Mouse (Mus musculus) fat pad, adult 2 months (tissue): ENCODE results near the gene Cetn4.

Experiments
- DNase-seq: peaks from one replicate; pipeline ENCODE4 v3.0.0-alpha.2; 2011; ENCODE audit warnings: low read depth, low spot score; ENCODE audit errors: extremely low read depth

The Cetn4 gene

GRCm38 (mm10) chr3:37303392-37304139 lies 8.9 kb downstream of the Cetn4 start:
- no peak for DNase-seq

DNA sequence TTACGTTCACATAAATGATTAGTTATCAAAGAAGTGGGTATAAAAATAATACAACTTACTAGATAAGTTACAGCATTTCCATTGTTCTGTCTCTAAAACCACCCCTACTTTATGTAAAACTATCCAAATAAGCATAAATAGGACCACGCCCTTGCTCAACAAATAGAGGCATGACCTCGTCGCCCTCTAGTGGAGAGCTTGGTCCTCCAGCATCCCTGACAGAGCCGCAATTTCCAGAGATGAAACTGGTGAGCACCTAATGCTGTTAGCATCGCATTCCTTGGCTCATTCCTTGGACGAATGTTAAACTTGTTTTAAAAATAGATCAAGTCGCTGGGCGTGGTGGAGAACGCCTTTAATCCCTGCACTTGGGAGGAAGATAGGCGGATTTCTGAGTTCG lies 9.8 kb downstream of the Cetn4 start:
- no peak for DNase-seq

GRCm38 (mm10) chr3:37299470-37299869 lies 13.0 kb downstream of the Cetn4 start:
- no peak for DNase-seq

- DNase-seq, result no peak
Observed at GRCm38 (mm10) chr3:37292654-37293053, 19.9 kb downstream of the Cetn4 start.

- no peak for DNase-seq
Observed at GRCm38 (mm10) chr3:37291929-37292328, 20.6 kb downstream of the Cetn4 start.

DNA sequence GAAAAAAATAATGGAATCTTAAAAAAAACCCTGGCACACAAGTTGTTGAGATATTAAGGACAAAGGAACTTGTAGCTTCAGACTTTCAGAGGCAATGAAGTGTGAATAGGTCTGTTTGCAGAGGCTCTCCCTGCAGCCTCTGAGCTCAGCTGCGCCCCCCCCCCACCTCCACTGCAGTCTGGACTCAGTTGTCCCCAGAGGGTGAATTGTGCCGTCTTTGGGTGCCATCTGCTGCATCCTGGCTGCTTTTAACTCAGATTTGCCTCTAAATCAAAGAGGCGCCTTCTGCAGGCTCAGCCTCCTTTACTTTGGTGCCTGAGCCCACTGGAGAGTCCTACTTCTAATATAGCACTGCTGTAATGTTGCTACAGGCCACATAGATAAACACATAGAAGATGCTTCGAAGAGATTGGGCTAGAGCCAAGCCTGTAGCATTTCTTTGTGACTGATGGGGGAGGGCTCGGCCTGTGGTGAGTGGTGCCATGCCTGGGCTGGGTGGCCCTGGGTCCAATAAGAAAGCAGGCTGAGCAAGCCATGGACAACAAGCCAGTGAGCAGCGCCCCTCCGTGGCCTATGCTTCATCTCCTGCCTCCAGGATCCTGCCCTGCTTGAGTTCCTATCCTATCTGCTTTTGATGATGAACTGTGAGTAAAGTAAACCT lies 21.5 kb downstream of the Cetn4 start:
- DNase-seq, result no peak

GRCm38 (mm10) chr3:37289237-37289636 lies 23.3 kb downstream of the Cetn4 start:
- no peak for DNase-seq

- DNase-seq, result no peak
Observed at GRCm38 (mm10) chr3:37283234-37283633, 29.3 kb downstream of the Cetn4 start.

GRCm38 (mm10) chr3:37282299-37282922 lies 30.1 kb downstream of the Cetn4 start:
- DNase-seq, result no peak

DNA sequence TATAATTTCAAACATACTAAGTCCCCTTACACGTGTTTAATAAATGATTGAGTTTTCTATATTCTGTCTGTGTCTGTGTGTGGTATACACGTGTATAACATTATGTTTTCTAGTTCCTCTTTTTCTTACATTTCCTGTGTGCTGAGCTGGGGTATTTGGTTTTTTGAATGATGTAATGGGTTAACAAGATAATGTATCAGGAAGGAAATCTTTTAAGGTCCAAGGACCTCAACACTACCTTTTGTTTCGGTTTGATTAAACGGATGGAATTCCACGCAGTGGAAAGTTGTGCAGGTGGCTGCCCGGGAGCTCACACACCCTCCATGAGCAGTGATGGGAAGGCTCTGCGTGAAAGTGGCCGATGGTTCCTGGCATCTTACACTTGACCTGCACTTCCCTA lies 31.6 kb downstream of the Cetn4 start:
- no peak for DNase-seq

GRCm38 (mm10) chr3:37280221-37280620 lies 32.3 kb downstream of the Cetn4 start:
- no peak for DNase-seq

GRCm38 (mm10) chr3:37274661-37275060 lies 37.8 kb downstream of the Cetn4 start:
- no peak for DNase-seq

GRCm38 (mm10) chr3:37273092-37273491 lies 39.4 kb downstream of the Cetn4 start:
- no peak for DNase-seq

DNA sequence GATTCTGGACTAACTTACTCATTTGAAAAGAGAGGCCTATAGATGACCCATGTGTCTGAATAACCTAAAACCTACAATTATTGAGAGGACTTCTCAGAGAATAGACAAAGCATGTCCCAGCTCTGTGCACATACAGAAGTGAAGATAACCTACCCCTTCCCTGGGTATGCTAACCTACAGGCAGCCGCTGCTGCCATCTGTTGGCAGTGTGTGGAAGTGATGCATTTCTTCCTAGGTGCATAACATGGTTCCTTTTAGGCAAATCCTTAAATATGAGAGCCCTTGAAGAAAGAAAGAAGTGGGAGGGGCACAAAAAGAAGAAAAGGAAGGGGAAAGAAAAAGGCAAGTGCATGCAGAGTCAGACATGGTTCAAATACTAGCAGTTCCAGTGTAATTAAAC lies 41.3 kb downstream of the Cetn4 start:
- DNase-seq, result no peak

GRCm38 (mm10) chr3:37269926-37270325 lies 42.6 kb downstream of the Cetn4 start:
- DNase-seq, result no peak

- no peak for DNase-seq
Observed at GRCm38 (mm10) chr3:37268338-37268737, 44.2 kb downstream of the Cetn4 start.

DNA sequence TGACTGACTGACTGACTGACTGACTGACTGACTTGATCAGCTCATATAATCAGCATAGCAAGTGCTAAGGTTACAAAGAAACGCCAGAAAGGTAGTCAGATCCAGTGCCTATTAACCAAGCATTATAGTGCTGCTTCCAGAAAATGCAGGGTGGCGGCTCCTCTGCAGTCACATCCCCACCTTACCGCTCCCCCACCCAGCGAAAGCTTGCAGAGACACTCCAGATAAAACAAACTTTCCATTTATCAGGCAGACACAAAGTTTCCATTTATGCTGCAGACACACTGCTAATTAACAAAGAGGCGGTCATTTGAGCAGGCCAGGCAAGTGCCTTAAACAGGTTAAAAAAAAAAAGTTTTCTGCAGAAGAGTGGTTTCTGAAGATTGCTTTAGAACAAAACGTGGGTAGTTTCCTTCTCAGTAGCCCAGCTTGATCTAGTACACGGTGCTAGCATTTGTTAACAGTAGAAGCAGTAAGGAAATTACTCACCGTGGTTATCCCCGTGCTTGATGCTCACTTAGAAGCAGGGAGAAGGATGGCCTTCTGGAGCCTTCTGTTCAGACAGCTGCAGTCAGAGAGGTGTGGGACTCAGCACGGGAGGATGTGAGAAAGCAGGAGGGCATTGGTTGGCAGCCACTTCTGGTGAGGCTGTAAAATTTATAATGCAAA lies 53.0 kb downstream of the Cetn4 start:
- no peak for DNase-seq

- no peak for DNase-seq
Observed at GRCm38 (mm10) chr3:37257776-37258175, 54.7 kb downstream of the Cetn4 start.
